Mouse (Mus musculus) 3134 (cell line): ENCODE data around the gene Trpm7.

Experiments
- DNase-seq: peaks from one replicate; pipeline ENCODE4 v3.0.0-alpha.2; 2011; ENCODE audit warnings: low spot score; ENCODE audit not compliant: insufficient read length; ENCODE audit errors: extremely low read depth

Gene Trpm7

DNA sequence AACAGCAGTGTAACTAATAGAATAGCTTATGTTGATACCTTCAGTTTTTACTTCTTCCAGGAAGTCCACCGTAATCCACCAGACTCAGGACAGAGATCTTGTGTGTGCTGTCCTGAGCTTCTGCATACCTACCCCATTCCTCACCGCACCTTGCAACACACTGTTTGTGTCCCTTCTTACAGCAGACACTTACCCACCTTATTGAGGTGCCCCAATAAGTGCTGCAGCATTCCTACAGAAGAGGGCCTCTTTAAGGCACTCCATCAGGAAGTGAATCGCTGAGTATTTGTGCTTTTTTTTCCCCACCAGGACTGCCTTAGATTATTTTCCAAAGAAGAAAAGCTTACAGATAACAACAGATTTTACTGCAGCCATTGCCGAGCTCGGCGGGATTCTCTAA is 120.4 kb downstream of the Trpm7 start:
- no peak for DNase-seq

DNA sequence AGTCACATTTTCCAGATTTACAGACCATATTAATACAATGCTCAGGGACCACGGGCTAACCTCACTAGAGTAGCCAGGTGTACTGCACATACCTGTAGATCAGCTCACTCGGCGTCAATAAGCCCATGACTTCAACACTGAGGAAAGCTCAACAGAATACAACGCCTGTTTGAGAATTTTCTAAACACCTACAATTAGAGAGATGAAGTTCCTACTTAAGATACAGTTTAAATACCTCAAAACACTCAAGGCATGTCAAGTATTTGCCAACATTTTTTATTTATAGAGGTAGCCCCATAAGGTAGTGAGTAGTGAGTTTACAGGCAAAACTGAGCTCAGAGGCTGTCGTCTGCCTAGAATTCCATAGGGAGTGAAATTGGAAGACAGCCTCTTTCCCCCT is 132.6 kb downstream of the Trpm7 start:
- DNase-seq, result no peak
